ENCODE assay signal across 10 mouse cellular contexts in the genomic region with DNA sequence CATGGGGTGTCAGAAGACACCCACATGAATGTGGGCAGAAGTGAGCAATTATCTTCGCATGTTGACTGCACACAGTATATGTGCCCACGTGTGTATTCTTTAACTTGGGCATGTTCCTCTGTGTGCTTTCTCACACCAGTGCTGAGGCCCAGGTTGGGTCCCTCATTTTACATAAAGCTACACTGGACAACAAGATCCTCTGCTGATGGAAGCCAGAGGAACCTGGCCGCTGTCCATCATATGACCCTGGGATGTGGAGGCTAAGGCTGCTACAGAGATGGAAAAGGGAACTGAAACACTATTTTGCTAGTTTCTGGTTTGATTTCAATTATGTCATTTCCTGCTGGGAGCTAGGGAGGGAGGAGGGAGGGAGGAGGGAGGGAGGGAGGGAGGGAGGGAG.
A peak's percentile ranks its signal among the peaks of the same experiment; 100 is the strongest.
DNase-seq lines count a peak whose midpoint lies in the region; ATAC-seq and TF ChIP-seq lines count a peak whose summit lies in the region.
"Had no signal": no experiment of that assay in that cellular context is flagged by ENCODE, and none has a peak within 500 bp of the region (broad histone marks: within the 10 kb centered on the region; RNA-seq: fewer than 3 reads in every experiment).

No protein-coding gene starts in this region.

- no peak for ATAC-seq in heart, embryonic 12.5 days (ENCODE audit: insufficient number of reproducible peaks, low FRiP score)
- ATAC-seq in neutrophil, adult 5-6 weeks (ENCODE audit: extremely low read depth, insufficient number of reproducible peaks, low FRiP score, poor library complexity, severe bottlenecking), result peak; percentile 30; the same call in 1 of the 2 replicates

- no peaks in the 10 kb centered on the region for H3K9me3 ChIP-seq in heart, embryonic 12.5 days (replicated peaks)
- H3K9me3 ChIP-seq: hindbrain, embryonic 12.5 days had no signal

- no peaks in the 10 kb centered on the region for H3K27me3 ChIP-seq in heart, embryonic 12.5 days (replicated peaks)
- H3K27me3 ChIP-seq: hindbrain, embryonic 12.5 days had no signal

- H3K9ac ChIP-seq in heart, embryonic 12.5 days, result no peak overlapping the region
- H3K9ac ChIP-seq: hindbrain, embryonic 12.5 days had no signal

- 84% methylated on average over 3 of the region's 3 CpGs for WGBS in heart, embryonic 12.5 days

- H3K27ac ChIP-seq in layer of hippocampus, adult 2 months, result no peak overlapping the region
- H3K27ac ChIP-seq in heart, embryonic 12.5 days (ENCODE audit: poor library complexity, severe bottlenecking), result peak overlapping the region; percentile 80; the same call in 1 of the 2 replicates
- H3K27ac ChIP-seq: hindbrain, embryonic 12.5 days had no signal

- peaks cover 86% of the 10 kb centered on the region for H3K4me1 ChIP-seq in heart, embryonic 12.5 days (replicated peaks)

- no peaks in the 10 kb centered on the region for H3K36me3 ChIP-seq in heart, embryonic 12.5 days
- H3K36me3 ChIP-seq: hindbrain, embryonic 12.5 days had no signal

- no peak overlapping the region for H3K4me2 ChIP-seq in heart, embryonic 12.5 days
- H3K4me2 ChIP-seq: hindbrain, embryonic 12.5 days had no signal

- peak; percentile 49 for DNase-seq in adrenal gland, adult 2 months
- DNase-seq in adrenal gland, adult 8-10 months, result no peak
- DNase-seq in layer of hippocampus, adult 9-11 months, result peak; percentile 65
- DNase-seq in layer of hippocampus, adult 2 months (ENCODE audit: low spot score in 2 of 2), result no peak
- DNase-seq in left cerebral cortex, adult 9 months (ENCODE audit: low spot score in 2 of 2), result no peak
- no peak for DNase-seq in urinary bladder, adult 2 months (ENCODE audit: low spot score)
- DNase-seq: left cerebral cortex, postnatal 4 days had no signal

- H3K4me3 ChIP-seq in layer of hippocampus, adult 2 months, result no peak overlapping the region
- H3K4me3 ChIP-seq in heart, embryonic 12.5 days, result no peak overlapping the region
- H3K4me3 ChIP-seq: hindbrain, embryonic 12.5 days had no signal

- no peak for TF ChIP-seq CTCF in layer of hippocampus, adult 2 months (conservative IDR thresholded peaks at IDR 0.05)

Comparison
In these comparisons a context has a peak if more than half of its experiments do, and no peak if none do; other contexts are left out.
1. DNase-seq: peak in adrenal gland, adult 2 months (single experiment) and layer of hippocampus, adult 9-11 months (single experiment); none in adrenal gland, adult 8-10 months (single experiment), layer of hippocampus, adult 2 months (0 of 2), left cerebral cortex, adult 9 months (0 of 2) and urinary bladder, adult 2 months (single experiment).